Mouse (Mus musculus): Measurements from ENCODE around the gene Cd22.
"Not testable (repeated sequence)": the region's sequence is repeated elsewhere in the genome, so short reads cannot be mapped to it uniquely, and the experiment has no call there.

Gene Cd22

GRCm38 (mm10) chr7:30880176-30880575 is at the start of gene Cd22:
Cd22 (minus strand) TSS chr7:30880342.
- DNase-seq (ENCODE audit: low read depth, low spot score) = peak; percentile 41

GRCm38 (mm10) chr7:30924581-30924980 is 44.4 kb upstream of the Cd22 start, which contains the start of gene Hamp2:
Hamp2 (minus strand) TSS chr7:30924681.
- DNase-seq (ENCODE audit: low read depth, low spot score) = not testable (repeated sequence)

GRCm38 (mm10) chr7:30924071-30924470 is 43.9 kb upstream of the Cd22 start:
- DNase-seq (ENCODE audit: low read depth, low spot score) = no peak

- DNase-seq (ENCODE audit: low read depth, low spot score) = not testable (repeated sequence)
Observed at GRCm38 (mm10) chr7:30922490-30922889, 42.3 kb upstream of the Cd22 start.

GRCm38 (mm10) chr7:30920217-30920616 is 40.1 kb upstream of the Cd22 start:
- peak; percentile 39 for DNase-seq (ENCODE audit: low read depth, low spot score)

GRCm38 (mm10) chr7:30917219-30917618 is 37.1 kb upstream of the Cd22 start:
- no peak for DNase-seq (ENCODE audit: low read depth, low spot score)

GRCm38 (mm10) chr7:30916713-30917112 is 36.6 kb upstream of the Cd22 start:
- DNase-seq (ENCODE audit: low read depth, low spot score) = no peak

GRCm38 (mm10) chr7:30914732-30915131 is 34.6 kb upstream of the Cd22 start, which contains the start of gene Mag:
Mag (minus strand) TSS chr7:30914873.
- no peak for DNase-seq (ENCODE audit: low read depth, low spot score)

GRCm38 (mm10) chr7:30909773-30910172 is 29.6 kb upstream of the Cd22 start:
- DNase-seq (ENCODE audit: low read depth, low spot score) = no peak

- DNase-seq (ENCODE audit: low read depth, low spot score) = no peak
Observed at GRCm38 (mm10) chr7:30908992-30909431, 28.9 kb upstream of the Cd22 start.

- no peak for DNase-seq (ENCODE audit: low read depth, low spot score)
Observed at GRCm38 (mm10) chr7:30908277-30908991, 28.3 kb upstream of the Cd22 start.

- peak; percentile 60 for DNase-seq (ENCODE audit: low read depth, low spot score)
Observed at GRCm38 (mm10) chr7:30904042-30904441, 23.9 kb upstream of the Cd22 start.

- DNase-seq (ENCODE audit: low read depth, low spot score) = no peak
Observed at GRCm38 (mm10) chr7:30895217-30895616, 15.1 kb upstream of the Cd22 start.

GRCm38 (mm10) chr7:30892515-30892914 is 12.4 kb upstream of the Cd22 start:
- no peak for DNase-seq (ENCODE audit: low read depth, low spot score)

- no peak for DNase-seq (ENCODE audit: low read depth, low spot score)
Observed at GRCm38 (mm10) chr7:30891746-30892145, 11.6 kb upstream of the Cd22 start.

GRCm38 (mm10) chr7:30890681-30891080 is 10.5 kb upstream of the Cd22 start:
- DNase-seq (ENCODE audit: low read depth, low spot score) = peak; percentile 26

- no peak for DNase-seq (ENCODE audit: low read depth, low spot score)
Observed at GRCm38 (mm10) chr7:30888786-30889185, 8.6 kb upstream of the Cd22 start.

GRCm38 (mm10) chr7:30887568-30888188 is 7.5 kb upstream of the Cd22 start:
- peak; percentile 61 for DNase-seq (ENCODE audit: low read depth, low spot score)

GRCm38 (mm10) chr7:30886852-30887251 is 6.7 kb upstream of the Cd22 start:
- DNase-seq (ENCODE audit: low read depth, low spot score) = no peak

GRCm38 (mm10) chr7:30884047-30884446 is 3.9 kb upstream of the Cd22 start:
- DNase-seq (ENCODE audit: low read depth, low spot score) = no peak

GRCm38 (mm10) chr7:30881367-30881766 is 1.2 kb upstream of the Cd22 start:
- DNase-seq (ENCODE audit: low read depth, low spot score) = no peak

- no peak for DNase-seq (ENCODE audit: low read depth, low spot score)
Observed at GRCm38 (mm10) chr7:30878950-30879349, 1.2 kb downstream of the Cd22 start.

- peak; percentile 82 for DNase-seq (ENCODE audit: low read depth, low spot score)
Observed at GRCm38 (mm10) chr7:30873083-30873482, 7.1 kb downstream of the Cd22 start.

Data from CD4-positive, CD25-positive, alpha-beta regulatory T cell, adult 2 months (primary cell).